In the genomic region with DNA sequence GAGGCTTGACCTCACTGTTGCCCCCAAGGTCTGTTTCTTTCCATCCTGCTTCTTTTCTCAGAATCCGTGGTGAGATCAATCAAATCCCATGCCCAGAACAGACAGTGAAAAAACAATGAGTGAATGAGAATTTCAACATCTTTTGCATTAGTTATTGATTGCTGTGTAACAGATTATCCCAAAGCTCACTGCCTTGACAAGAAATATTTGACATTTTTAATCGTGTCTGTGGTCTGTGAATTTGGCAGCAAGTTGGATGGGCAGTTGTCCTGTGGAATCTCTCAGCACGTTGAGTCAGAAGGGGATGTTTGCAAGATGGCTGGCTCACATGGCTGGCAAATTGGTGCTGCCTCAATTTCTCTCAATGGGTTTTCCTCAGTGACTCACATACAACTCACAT, we compare ENCODE assay signal across 28 mouse cellular contexts.
"Had no signal": no experiment of that assay in that cellular context is flagged by ENCODE, and none has a peak within 500 bp of the region (broad histone marks: within the 10 kb centered on the region; RNA-seq: fewer than 3 reads in every experiment).

No protein-coding gene starts in this region.

- H3K9ac ChIP-seq: limb, embryonic 12.5 days; limb, embryonic 13.5 days; limb, embryonic 15.5 days; liver, embryonic 12.5 days; liver, embryonic 13.5 days; liver, embryonic 14.5 days; liver, embryonic 15.5 days; liver, postnatal 0 days; lung, embryonic 14.5 days; lung, embryonic 15.5 days; midbrain, embryonic 12.5 days; midbrain, embryonic 13.5 days; midbrain, embryonic 15.5 days; neural tube, embryonic 12.5 days had no signal

- H3K27ac ChIP-seq: limb, embryonic 10.5 days; limb, embryonic 12.5 days; limb, embryonic 13.5 days; limb, embryonic 15.5 days; liver, embryonic 12.5 days; liver, embryonic 13.5 days; liver, embryonic 14.5 days; liver, embryonic 15.5 days; lung, embryonic 15.5 days; macrophage; midbrain, embryonic 10.5 days; midbrain, embryonic 12.5 days; midbrain, embryonic 13.5 days; midbrain, embryonic 15.5 days; neural tube, embryonic 12.5 days had no signal

- H3K36me3 ChIP-seq: limb, embryonic 10.5 days; limb, embryonic 12.5 days; limb, embryonic 13.5 days; limb, embryonic 15.5 days; liver, embryonic 12.5 days; liver, embryonic 13.5 days; liver, embryonic 15.5 days; lung, embryonic 15.5 days; midbrain, embryonic 10.5 days; midbrain, embryonic 12.5 days; midbrain, embryonic 13.5 days; midbrain, embryonic 15.5 days; neural tube, embryonic 12.5 days had no signal

- DNase-seq: left cerebral cortex, postnatal 4 days; liver; liver, embryonic 13.5 days; liver, postnatal 0 days; lung, adult 18-20 months; lung, adult 2 months; lung, embryonic 14.5 days; lung, postnatal 10 days; lung, postnatal 14 days; lung, postnatal 36 days; lung, postnatal 4 days; midbrain, embryonic 14.5 days had no signal

- H3K4me1 ChIP-seq: liver, embryonic 12.5 days; liver, embryonic 13.5 days; liver, embryonic 15.5 days; megakaryocyte, embryonic 14.5 days; neural tube, embryonic 12.5 days had no signal

- H3K4me3 ChIP-seq: limb, embryonic 10.5 days; limb, embryonic 12.5 days; limb, embryonic 13.5 days; limb, embryonic 15.5 days; liver, embryonic 12.5 days; liver, embryonic 13.5 days; liver, embryonic 15.5 days; lung, embryonic 15.5 days; megakaryocyte, embryonic 14.5 days; midbrain, embryonic 10.5 days; midbrain, embryonic 12.5 days; midbrain, embryonic 13.5 days; midbrain, embryonic 15.5 days; myocyte; neural tube, embryonic 12.5 days had no signal

- H3K27me3 ChIP-seq: limb, embryonic 12.5 days; limb, embryonic 13.5 days; limb, embryonic 15.5 days; liver, embryonic 12.5 days; liver, embryonic 13.5 days; liver, embryonic 15.5 days; lung, embryonic 15.5 days; megakaryocyte, embryonic 14.5 days; midbrain, embryonic 12.5 days; midbrain, embryonic 13.5 days; midbrain, embryonic 15.5 days; neural tube, embryonic 12.5 days had no signal
